Mouse (Mus musculus) hindbrain, embryonic 15.5 days (tissue): ENCODE results near the gene Iqschfp. TPM values are rescaled to one million over a fixed set of nuclear protein-coding genes. Genes with fewer than 3 reads are reported as not detected.

Experiments used
- ATAC-seq: fragments of 200-750 bp; cut with Nextera tagmentation; 2 replicates; pipeline ENCODE4 v1.8.0; 2017; ENCODE audit warnings: low read depth, moderate number of reproducible peaks, moderate TSS enrichment; ENCODE audit not compliant: low FRiP score
- H3K27ac ChIP-seq: fragments of 300-500 bp; sonication (generic); replicated peaks from 2 replicates; pipeline ENCODE4 v1.5.1; 2015; ENCODE audit warnings: mild to moderate bottlenecking, inconsistent platforms
- H3K27me3 ChIP-seq: fragments of 300-500 bp; sonication (generic); 2 replicates; pipeline ENCODE4 v1.6.1; 2015; ENCODE audit warnings: control low read depth, inconsistent platforms
- H3K36me3 ChIP-seq: fragments of 300-500 bp; sonication (generic); 2 replicates; pipeline ENCODE4 v1.6.1; 2015; ENCODE audit warnings: control low read depth, inconsistent platforms
- H3K4me1 ChIP-seq: fragments of 300-500 bp; sonication (generic); replicated peaks from 2 replicates; pipeline ENCODE4 v1.6.1; 2015; ENCODE audit warnings: control low read depth, inconsistent platforms
- H3K4me2 ChIP-seq: fragments of 300-500 bp; sonication (generic); 2 replicates; pipeline ENCODE4 v1.6.1; 2015; ENCODE audit warnings: moderate library complexity, mild to moderate bottlenecking, inconsistent platforms
- H3K4me3 ChIP-seq: fragments of 300-500 bp; sonication (generic); 2 replicates; pipeline ENCODE4 v1.5.1; 2015; ENCODE audit warnings: mild to moderate bottlenecking, inconsistent platforms
- H3K9ac ChIP-seq: fragments of 300-500 bp; sonication (generic); 2 replicates; pipeline ENCODE4 v1.6.1; 2015; ENCODE audit warnings: inconsistent platforms
- H3K9me3 ChIP-seq: fragments of 300-500 bp; sonication (generic); 2 replicates; pipeline ENCODE4 v1.6.1; 2016; ENCODE audit warnings: control low read depth, inconsistent platforms
- WGBS: fragments of 180-500 bp; shearing (Covaris S2); methylation state at CpG from one replicate; pipeline ENCODE4 v1.1.7; 2015; 5-methylcytosine and 5-hydroxymethylcytosine counted together
- polyA plus RNA-seq: library from polyadenylated mRNA; unstranded; fragments of >200 nt; fragmentation: Nextera tagmentation; extraction: Ambion mirVana; gene quantifications from 2 replicates; pipeline ENCODE4 v1.2.1, GENCODE M21; 2015

The Iqschfp gene
- polyA plus RNA-seq, 1 experiment from 2014 or later: 7.3 TPM

DNA sequence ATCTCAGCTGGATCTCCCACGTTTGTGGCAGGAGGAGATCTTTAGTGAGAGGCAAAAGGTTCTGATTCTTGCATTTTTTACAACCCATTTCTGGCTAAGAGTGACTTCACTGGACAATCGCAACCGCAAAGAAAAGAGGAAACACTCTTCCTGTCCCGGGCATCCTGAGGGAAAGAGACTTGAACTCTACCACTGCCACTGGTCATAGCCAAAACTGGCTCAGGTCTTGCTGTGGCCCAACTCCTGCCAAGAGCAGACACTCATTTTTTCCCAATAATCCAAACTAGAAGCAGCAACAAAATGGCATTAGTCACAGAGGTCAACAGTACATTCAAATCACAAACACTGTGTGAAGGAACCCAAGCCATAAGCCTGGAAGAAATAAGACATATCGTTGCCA, 770.4 kb downstream of the Iqschfp start:
- H3K4me3 ChIP-seq: no peak overlapping the region
- no peaks in the 10 kb centered on the region for H3K27me3 ChIP-seq
- H3K9me3 ChIP-seq: no peaks in the 10 kb centered on the region
- no peak for ATAC-seq
- no peak overlapping the region for H3K27ac ChIP-seq
- H3K4me1 ChIP-seq: no peaks in the 10 kb centered on the region; the same call in 1 of the 2 replicates
- no peaks in the 10 kb centered on the region for H3K36me3 ChIP-seq
- no peak overlapping the region for H3K9ac ChIP-seq
- H3K4me2 ChIP-seq: no peak overlapping the region
- WGBS: 89% methylated on average over 5 of the region's 5 CpGs

DNA sequence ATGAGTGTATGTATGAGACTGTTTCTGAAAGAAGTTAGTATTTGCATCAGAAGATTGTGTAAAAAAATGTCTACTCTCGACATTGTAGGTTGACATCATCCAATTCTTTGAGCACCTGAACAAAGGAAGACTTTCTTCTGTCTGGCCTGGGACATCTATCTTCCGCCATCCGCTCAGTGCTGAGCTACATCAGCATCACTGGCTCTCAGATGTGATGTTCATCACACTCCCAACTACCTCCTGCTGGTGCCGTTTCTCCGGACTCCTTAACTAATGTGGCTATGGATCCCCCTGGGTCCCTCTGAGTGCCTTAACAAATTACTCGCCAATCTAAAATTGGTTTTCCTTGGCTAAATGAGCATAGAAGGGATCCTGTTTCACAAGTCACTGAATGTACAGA, 772.3 kb downstream of the Iqschfp start:
- ATAC-seq: no peak

GRCm38 (mm10) chr3:68666377-68666776, 774.3 kb downstream of the Iqschfp start:
- ATAC-seq: no peak
- Histone ChIP-seq H3K9me3 (no peaks in the 10 kb centered on the region), H3K4me2 (no peak overlapping the region), H3K36me3 (no peaks in the 10 kb centered on the region), H3K27me3 (no peaks in the 10 kb centered on the region), H3K27ac (no peak overlapping the region), H3K9ac (no peak overlapping the region), H3K4me3 (no peak overlapping the region), H3K4me1 (no peaks in the 10 kb centered on the region; the same call in 1 of the 2 replicates)
- WGBS: 94% methylated on average over 7 of the region's 7 CpGs

More for the DNA sequence above, 772.3 kb downstream of the Iqschfp start:
- no peaks in the 10 kb centered on the region; the same call in 1 of the 2 replicates for H3K4me1 ChIP-seq
- 0 out of 2 replicates have a peak overlapping the region, but pooled peaks have one; percentile 10 for H3K27ac ChIP-seq
- H3K9me3 ChIP-seq: no peaks in the 10 kb centered on the region
- WGBS: 39% methylated on average over 6 of the region's 6 CpGs
- H3K4me3 ChIP-seq: no peak overlapping the region
- no peaks in the 10 kb centered on the region for H3K27me3 ChIP-seq
- no peak overlapping the region for H3K9ac ChIP-seq
- H3K36me3 ChIP-seq: no peaks in the 10 kb centered on the region
- H3K4me2 ChIP-seq: no peak overlapping the region

- Histone ChIP-seq H3K27me3 (no peaks in the 10 kb centered on the region), H3K27ac (no peak overlapping the region), H3K4me3 (no peak overlapping the region), H3K4me2 (no peak overlapping the region), H3K9ac (no peak overlapping the region), H3K4me1 (no peaks in the 10 kb centered on the region; the same call in 1 of the 2 replicates), H3K36me3 (no peaks in the 10 kb centered on the region), H3K9me3 (no peaks in the 10 kb centered on the region)
- WGBS: 90% methylated on average over 1 of the region's 1 CpGs
- ATAC-seq: no peak
Measured at GRCm38 (mm10) chr3:68667852-68668251, 775.8 kb downstream of the Iqschfp start.

- Histone ChIP-seq H3K4me3 (no peak overlapping the region), H3K4me2 (no peak overlapping the region), H3K4me1 (no peaks in the 10 kb centered on the region), H3K27me3 (no peaks in the 10 kb centered on the region), H3K9ac (no peak overlapping the region), H3K36me3 (no peaks in the 10 kb centered on the region), H3K27ac (no peak overlapping the region), H3K9me3 (no peaks in the 10 kb centered on the region)
- 88% methylated on average over 5 of the region's 5 CpGs for WGBS
- no peak for ATAC-seq
Measured at GRCm38 (mm10) chr3:68669418-68669974, 777.5 kb downstream of the Iqschfp start.

GRCm38 (mm10) chr3:68674721-68675120, 782.7 kb downstream of the Iqschfp start:
- no peak for ATAC-seq
- no peak overlapping the region for H3K9ac ChIP-seq
- no peaks in the 10 kb centered on the region for H3K27me3 ChIP-seq
- no peak overlapping the region for H3K27ac ChIP-seq
- no peaks in the 10 kb centered on the region for H3K36me3 ChIP-seq
- no peak overlapping the region for H3K4me2 ChIP-seq
- no peaks in the 10 kb centered on the region for H3K4me1 ChIP-seq
- no peaks in the 10 kb centered on the region for H3K9me3 ChIP-seq
- 68% methylated on average over 2 of the region's 2 CpGs for WGBS
- no peak overlapping the region for H3K4me3 ChIP-seq

- Histone ChIP-seq H3K27ac (no peak overlapping the region), H3K9me3 (no peaks in the 10 kb centered on the region), H3K9ac (no peak overlapping the region), H3K27me3 (no peaks in the 10 kb centered on the region), H3K4me1 (no peaks in the 10 kb centered on the region), H3K4me3 (no peak overlapping the region), H3K4me2 (no peak overlapping the region), H3K36me3 (no peaks in the 10 kb centered on the region)
- WGBS: 86% methylated on average over 12 of the region's 12 CpGs
- ATAC-seq: no peak
Measured at GRCm38 (mm10) chr3:68675216-68675835, 783.3 kb downstream of the Iqschfp start.

Other genes starting within 250 kb of the Iqschfp start
- 0.75 and 1.1 TPM in 2 replicates for gene Iqcj, start within 50 bp of the Iqschfp start, polyA plus RNA-seq
- gene Schip1, start 172.6 kb downstream of the Iqschfp start, polyA plus RNA-seq: 154 and 156 TPM in 2 replicates